Mouse (Mus musculus) hindbrain, embryonic 15.5 days (tissue): ENCODE measurements around the gene Gtf2h3. TPM values are rescaled to one million over a fixed set of nuclear protein-coding genes. Genes with fewer than 3 reads are reported as not detected.
"Not testable (repeated sequence)": the region's sequence is repeated elsewhere in the genome, so short reads cannot be mapped to it uniquely, and the experiment has no call there.

ENCODE experiments used
- ATAC-seq: fragments of 200-750 bp; cut with Nextera tagmentation; 2 replicates; pipeline ENCODE4 v1.8.0; 2017; ENCODE audit warnings: low read depth, moderate number of reproducible peaks, moderate TSS enrichment; ENCODE audit not compliant: low FRiP score
- H3K27ac ChIP-seq: fragments of 300-500 bp; sonication (generic); replicated peaks from 2 replicates; pipeline ENCODE4 v1.5.1; 2015; ENCODE audit warnings: mild to moderate bottlenecking, inconsistent platforms
- H3K27me3 ChIP-seq: fragments of 300-500 bp; sonication (generic); 2 replicates; pipeline ENCODE4 v1.6.1; 2015; ENCODE audit warnings: control low read depth, inconsistent platforms
- H3K36me3 ChIP-seq: fragments of 300-500 bp; sonication (generic); 2 replicates; pipeline ENCODE4 v1.6.1; 2015; ENCODE audit warnings: control low read depth, inconsistent platforms
- H3K4me1 ChIP-seq: fragments of 300-500 bp; sonication (generic); replicated peaks from 2 replicates; pipeline ENCODE4 v1.6.1; 2015; ENCODE audit warnings: control low read depth, inconsistent platforms
- H3K4me2 ChIP-seq: fragments of 300-500 bp; sonication (generic); 2 replicates; pipeline ENCODE4 v1.6.1; 2015; ENCODE audit warnings: moderate library complexity, mild to moderate bottlenecking, inconsistent platforms
- H3K4me3 ChIP-seq: fragments of 300-500 bp; sonication (generic); 2 replicates; pipeline ENCODE4 v1.5.1; 2015; ENCODE audit warnings: mild to moderate bottlenecking, inconsistent platforms
- H3K9ac ChIP-seq: fragments of 300-500 bp; sonication (generic); 2 replicates; pipeline ENCODE4 v1.6.1; 2015; ENCODE audit warnings: inconsistent platforms
- H3K9me3 ChIP-seq: fragments of 300-500 bp; sonication (generic); 2 replicates; pipeline ENCODE4 v1.6.1; 2016; ENCODE audit warnings: control low read depth, inconsistent platforms
- WGBS: fragments of 180-500 bp; shearing (Covaris S2); methylation state at CpG from one replicate; pipeline ENCODE4 v1.1.7; 2015; 5-methylcytosine and 5-hydroxymethylcytosine counted together
- polyA plus RNA-seq: library from polyadenylated mRNA; unstranded; fragments of >200 nt; fragmentation: Nextera tagmentation; extraction: Ambion mirVana; gene quantifications from 2 replicates; pipeline ENCODE4 v1.2.1, GENCODE M21; 2015

Gtf2h3 gene
- polyA plus RNA-seq, 1 experiment from 2014 or later = 45.3 TPM

GRCm38 (mm10) chr5:124628448-124629363, 49.8 kb downstream of the Gtf2h3 start, which contains the start of gene Atp6v0a2:
Atp6v0a2 (plus strand) TSS chr5:124628576.
- H3K9ac ChIP-seq = peak within 1 kb of the TSS; percentile 90
- WGBS = under 1% methylated on average over 58 of the region's 58 CpGs
- no peaks in the 10 kb centered on the region for H3K27me3 ChIP-seq
- H3K4me3 ChIP-seq = peak within 1 kb of the TSS; percentile 90
- peak within 1 kb of the TSS; percentile 90 for H3K4me2 ChIP-seq
- ATAC-seq = peak; percentile 97
- H3K36me3 ChIP-seq = peaks cover 11% of the 10 kb centered on the region; the same call in 1 of the 2 replicates
- H3K9me3 ChIP-seq = no peaks in the 10 kb centered on the region
- peaks cover 21% of the 10 kb centered on the region for H3K4me1 ChIP-seq
- peak within 1 kb of the TSS; percentile 73 for H3K27ac ChIP-seq

- Histone ChIP-seq H3K9me3 (no peaks in the 10 kb centered on the region), H3K4me1 (peaks cover 21% of the 10 kb centered on the region), H3K9ac (peak overlapping the region; percentile 90), H3K27ac (peak overlapping the region; percentile 67), H3K4me3 (peak overlapping the region; percentile 90), H3K36me3 (peaks cover 18% of the 10 kb centered on the region), H3K4me2 (peak overlapping the region; percentile 90), H3K27me3 (no peaks in the 10 kb centered on the region)
- WGBS = 31% methylated on average over 11 of the region's 11 CpGs
- ATAC-seq = no peak; the same call in 1 of the 2 replicates
These were observed 50.7 kb downstream of the Gtf2h3 start for GRCm38 (mm10) chr5:124629641-124630040.

- Histone ChIP-seq H3K36me3 (peaks cover 31% of the 10 kb centered on the region), H3K27me3 (no peaks in the 10 kb centered on the region), H3K4me2 (no peak overlapping the region), H3K9ac (no peak overlapping the region), H3K9me3 (no peaks in the 10 kb centered on the region), H3K4me1 (peaks cover 21% of the 10 kb centered on the region), H3K27ac (no peak overlapping the region), H3K4me3 (no peak overlapping the region)
- 91% methylated on average over 11 of the region's 11 CpGs for WGBS
- ATAC-seq = no peak
These were observed 52.7 kb downstream of the Gtf2h3 start for GRCm38 (mm10) chr5:124631685-124632084.

- Histone ChIP-seq H3K36me3 (peaks cover 39% of the 10 kb centered on the region), H3K27me3 (no peaks in the 10 kb centered on the region), H3K9ac (no peak overlapping the region), H3K9me3 (no peaks in the 10 kb centered on the region), H3K4me3 (no peak overlapping the region), H3K4me2 (no peak overlapping the region), H3K27ac (no peak overlapping the region), H3K4me1 (peaks cover 21% of the 10 kb centered on the region)
- ATAC-seq = no peak
- WGBS = 84% methylated on average over 5 of the region's 5 CpGs
These were observed 53.5 kb downstream of the Gtf2h3 start for GRCm38 (mm10) chr5:124632461-124632860.

DNA sequence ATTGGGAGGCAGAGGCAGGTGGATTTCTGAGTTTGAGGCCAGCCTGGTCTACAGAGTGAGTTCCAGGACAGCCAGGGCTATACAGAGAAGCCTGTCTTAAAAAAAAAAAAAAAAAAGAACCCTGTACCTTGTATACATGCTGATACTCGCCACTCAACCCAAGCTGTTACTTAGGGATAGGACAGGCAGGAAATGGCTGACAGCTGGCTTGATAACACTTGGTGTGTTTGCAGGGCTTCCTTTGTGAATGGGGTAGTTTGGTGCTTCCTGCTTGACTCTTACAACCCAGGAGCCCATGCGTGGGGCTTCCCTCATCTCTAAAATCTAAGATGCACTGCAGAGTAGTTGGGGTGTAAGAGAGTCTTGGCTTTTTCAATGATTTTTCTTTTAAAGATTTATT, 54.5 kb downstream of the Gtf2h3 start:
- Histone ChIP-seq H3K4me3 (no peak overlapping the region), H3K4me1 (peaks cover 14% of the 10 kb centered on the region), H3K27me3 (no peaks in the 10 kb centered on the region), H3K36me3 (peaks cover 47% of the 10 kb centered on the region), H3K4me2 (no peak overlapping the region), H3K9me3 (no peaks in the 10 kb centered on the region), H3K9ac (no peak overlapping the region), H3K27ac (no peak overlapping the region)
- WGBS = 93% methylated on average over 2 of the region's 2 CpGs
- no peak for ATAC-seq

GRCm38 (mm10) chr5:124635068-124635467, 56.1 kb downstream of the Gtf2h3 start:
- H3K27me3 ChIP-seq, H3K4me2 ChIP-seq, H3K27ac ChIP-seq, ATAC-seq, H3K4me3 ChIP-seq, H3K9me3 ChIP-seq, H3K4me1 ChIP-seq, H3K9ac ChIP-seq: not testable (repeated sequence)
- peaks cover 64% of the 10 kb centered on the region for H3K36me3 ChIP-seq
- 81% methylated on average over 4 of the region's 4 CpGs for WGBS

- H3K27me3 ChIP-seq = no peaks in the 10 kb centered on the region
- no peak overlapping the region for H3K27ac ChIP-seq
- H3K4me2 ChIP-seq = no peak overlapping the region
- H3K9me3 ChIP-seq = no peaks in the 10 kb centered on the region
- ATAC-seq = no peak
- 98% methylated on average over 3 of the region's 3 CpGs for WGBS
- H3K4me1 ChIP-seq = no peaks in the 10 kb centered on the region
- H3K9ac ChIP-seq = no peak overlapping the region
- H3K36me3 ChIP-seq = peaks cover 73% of the 10 kb centered on the region
- no peak overlapping the region for H3K4me3 ChIP-seq
These were observed 57.2 kb downstream of the Gtf2h3 start for GRCm38 (mm10) chr5:124636139-124636538.

GRCm38 (mm10) chr5:124636694-124637093, 57.8 kb downstream of the Gtf2h3 start:
- Histone ChIP-seq H3K36me3 (peaks cover 78% of the 10 kb centered on the region), H3K27ac (no peak overlapping the region), H3K4me3 (no peak overlapping the region), H3K27me3 (no peaks in the 10 kb centered on the region), H3K4me2 (no peak overlapping the region), H3K9ac (no peak overlapping the region), H3K4me1 (no peaks in the 10 kb centered on the region), H3K9me3 (no peaks in the 10 kb centered on the region)
- ATAC-seq = no peak
- 98% methylated on average over 4 of the region's 4 CpGs for WGBS

GRCm38 (mm10) chr5:124637300-124637699, 58.4 kb downstream of the Gtf2h3 start:
- WGBS = 82% methylated on average over 11 of the region's 11 CpGs
- no peak overlapping the region for H3K4me3 ChIP-seq
- no peaks in the 10 kb centered on the region for H3K4me1 ChIP-seq
- no peak overlapping the region for H3K9ac ChIP-seq
- no peaks in the 10 kb centered on the region for H3K9me3 ChIP-seq
- peaks cover 84% of the 10 kb centered on the region for H3K36me3 ChIP-seq
- H3K27ac ChIP-seq = no peak overlapping the region
- H3K4me2 ChIP-seq = no peak overlapping the region
- ATAC-seq = no peak
- no peaks in the 10 kb centered on the region for H3K27me3 ChIP-seq

GRCm38 (mm10) chr5:124637836-124638235, 58.9 kb downstream of the Gtf2h3 start:
- Histone ChIP-seq H3K4me2 (no peak overlapping the region), H3K4me3 (no peak overlapping the region), H3K27ac (no peak overlapping the region), H3K9ac (no peak overlapping the region), H3K9me3 (no peaks in the 10 kb centered on the region), H3K27me3 (no peaks in the 10 kb centered on the region), H3K36me3 (peaks cover 89% of the 10 kb centered on the region), H3K4me1 (no peaks in the 10 kb centered on the region)
- 96% methylated on average over 13 of the region's 13 CpGs for WGBS
- ATAC-seq = no peak
